Mouse (Mus musculus) E14TG2a.4 (cell line): ENCODE data around the gene Tmem205.

ENCODE experiments used
- CTCF ChIP-seq: conservative IDR thresholded peaks from 2 replicates; pipeline ENCODE4 v1.5.1; 2014; ENCODE audit warnings: low read length
- POU5F1 ChIP-seq: IDR thresholded peaks from 2 replicates; pipeline ENCODE4 v1.6.1; 2014; ENCODE audit warnings: low read length, borderline replicate concordance

DNA sequence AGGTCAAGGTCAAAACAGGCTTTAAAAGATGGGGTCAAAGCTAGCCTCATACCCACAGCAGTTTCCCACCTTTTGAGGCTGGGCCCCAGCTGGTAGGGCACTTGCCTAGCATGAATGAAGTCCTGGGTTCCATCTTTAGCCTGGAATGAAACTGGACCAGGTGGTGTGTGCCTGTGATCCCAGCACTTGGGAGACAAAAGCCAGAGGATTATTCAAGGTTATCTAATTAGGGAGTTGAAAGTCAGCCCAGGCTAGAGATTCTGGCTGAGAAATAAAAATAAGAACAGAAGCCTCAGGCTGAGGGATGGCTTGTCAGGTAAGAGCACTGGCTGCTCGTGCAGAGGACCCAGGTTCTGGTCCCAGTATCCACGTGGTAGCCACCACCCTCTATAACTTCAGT is 4.7 kb upstream of the Tmem205 start:
- TF ChIP-seq CTCF (no peak), POU5F1 (no peak)
